Mouse (Mus musculus) spleen, postnatal 14 days (tissue): Measurements from ENCODE around the gene Rcan1.
A peak's percentile ranks its signal among the peaks of the same experiment; 100 is the strongest.

ENCODE experiments used
- DNase-seq, 2 experiments: peaks; one replicate each; pipeline ENCODE4 v3.0.0; 2021 to 2022; ENCODE audit warnings: low spot score in 2 of 2

The Rcan1 gene

GRCm38 (mm10) chr16:92468459-92468858 is 2.2 kb downstream of the Rcan1 start:
- DNase-seq: no peak

- no peak for DNase-seq
Observed at GRCm38 (mm10) chr16:92467041-92467440, 3.6 kb downstream of the Rcan1 start.

GRCm38 (mm10) chr16:92465642-92466526 is 4.8 kb downstream of the Rcan1 start:
- DNase-seq: peak; percentile 89 to 93

- DNase-seq: no peak
Observed at GRCm38 (mm10) chr16:92465226-92465625, 5.4 kb downstream of the Rcan1 start.

- DNase-seq: no peak
Observed at GRCm38 (mm10) chr16:92464390-92464972, 6.2 kb downstream of the Rcan1 start.

- DNase-seq: no peak
Observed at GRCm38 (mm10) chr16:92461412-92461811, 9.3 kb downstream of the Rcan1 start.

GRCm38 (mm10) chr16:92457594-92457993 is 13.1 kb downstream of the Rcan1 start:
- DNase-seq: peak in 1 of 2 experiments; percentile 40

GRCm38 (mm10) chr16:92455969-92456368 is 14.7 kb downstream of the Rcan1 start:
- no peak for DNase-seq

GRCm38 (mm10) chr16:92455488-92455887 is 15.2 kb downstream of the Rcan1 start:
- DNase-seq: no peak

GRCm38 (mm10) chr16:92454495-92454894 is 16.2 kb downstream of the Rcan1 start:
- no peak for DNase-seq

GRCm38 (mm10) chr16:92454002-92454401 is 16.7 kb downstream of the Rcan1 start:
- DNase-seq: no peak

GRCm38 (mm10) chr16:92452609-92453008 is 18.1 kb downstream of the Rcan1 start:
- no peak for DNase-seq

GRCm38 (mm10) chr16:92451516-92452072 is 19.1 kb downstream of the Rcan1 start:
- no peak for DNase-seq

GRCm38 (mm10) chr16:92450331-92450730 is 20.3 kb downstream of the Rcan1 start:
- no peak for DNase-seq

- no peak for DNase-seq
Observed at GRCm38 (mm10) chr16:92449080-92449479, 21.6 kb downstream of the Rcan1 start.

GRCm38 (mm10) chr16:92445377-92445776 is 25.3 kb downstream of the Rcan1 start:
- no peak for DNase-seq

GRCm38 (mm10) chr16:92443644-92444113 is 27.0 kb downstream of the Rcan1 start:
- DNase-seq: no peak

GRCm38 (mm10) chr16:92442946-92443345 is 27.7 kb downstream of the Rcan1 start:
- no peak for DNase-seq

- DNase-seq: no peak
Observed at GRCm38 (mm10) chr16:92442150-92442549, 28.5 kb downstream of the Rcan1 start.

GRCm38 (mm10) chr16:92441203-92441602 is 29.5 kb downstream of the Rcan1 start:
- no peak for DNase-seq

- DNase-seq: no peak
Observed at GRCm38 (mm10) chr16:92440229-92440628, 30.4 kb downstream of the Rcan1 start.

- no peak for DNase-seq
Observed at GRCm38 (mm10) chr16:92439775-92440174, 30.9 kb downstream of the Rcan1 start.
